15 mouse cellular contexts compared by ENCODE assay signal in the genomic region with DNA sequence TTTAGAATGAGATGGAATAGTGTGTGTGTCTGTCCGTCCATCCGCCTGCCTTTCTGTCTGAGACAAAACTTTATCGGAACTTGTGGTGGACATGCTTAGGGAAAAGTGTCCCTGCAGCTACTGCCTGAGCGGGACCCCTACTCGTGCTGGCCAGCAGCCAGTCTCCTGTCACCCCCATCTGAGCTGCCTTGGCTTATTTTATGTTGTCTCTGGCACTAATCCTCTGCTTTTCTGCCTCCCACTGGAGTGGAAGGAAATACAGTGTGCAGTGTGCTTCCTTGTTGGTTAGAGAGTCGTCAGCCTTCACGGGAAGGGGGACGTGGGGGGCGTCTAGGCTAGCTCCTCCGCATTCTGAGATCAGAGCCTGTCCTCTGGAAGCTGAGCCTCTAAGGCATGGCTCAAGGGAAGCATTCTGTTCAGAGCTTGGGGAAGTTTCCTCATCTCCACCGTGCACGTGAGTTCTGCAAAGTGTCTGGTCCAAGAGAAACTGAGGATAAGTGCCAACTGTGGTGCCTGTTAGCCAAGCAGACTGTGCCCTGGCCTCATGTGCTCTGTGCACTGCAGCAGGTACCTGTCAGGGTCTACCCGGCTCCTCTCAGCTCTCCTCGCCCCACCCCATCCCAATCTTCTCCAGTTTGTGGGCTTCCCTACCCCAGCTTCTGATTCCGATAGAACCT.
DNase-seq lines count a peak whose midpoint lies in the region; ATAC-seq lines count a peak whose summit lies in the region.
"Had no signal": no experiment of that assay in that cellular context is flagged by ENCODE, and none has a peak within 500 bp of the region (broad histone marks: within the 10 kb centered on the region; RNA-seq: fewer than 3 reads in every experiment).

No protein-coding gene starts in this region.

- H3K36me3 ChIP-seq in heart, embryonic 13.5 days, result peaks cover 29% of the 10 kb centered on the region
- 0 out of 2 replicates have a peak, but pooled peaks cover 4% of the 10 kb centered on the region for H3K36me3 ChIP-seq in midbrain, embryonic 14.5 days (ENCODE audit: control insufficient read depth, insufficient read depth, low read length)
- H3K36me3 ChIP-seq in midbrain, embryonic 16.5 days (ENCODE audit: control insufficient read depth, insufficient read depth, low read length), result no peaks in the 10 kb centered on the region

- H3K4me2 ChIP-seq in heart, embryonic 13.5 days, result no peak overlapping the region
- H3K4me2 ChIP-seq in midbrain, embryonic 14.5 days (ENCODE audit: low read length), result no peak overlapping the region
- H3K4me2 ChIP-seq in midbrain, embryonic 16.5 days (ENCODE audit: low read length), result no peak overlapping the region
- H3K4me2 ChIP-seq: liver, embryonic 12.5 days had no signal

- no peaks in the 10 kb centered on the region for H3K9me3 ChIP-seq in heart, embryonic 13.5 days
- no peaks in the 10 kb centered on the region for H3K9me3 ChIP-seq in midbrain, embryonic 14.5 days (ENCODE audit: control insufficient read depth, low read length)
- no peaks in the 10 kb centered on the region for H3K9me3 ChIP-seq in midbrain, embryonic 16.5 days (replicated peaks; ENCODE audit: control insufficient read depth, low read length, poor library complexity, severe bottlenecking)
- H3K9me3 ChIP-seq: liver, embryonic 12.5 days had no signal

- ATAC-seq in heart, embryonic 13.5 days (ENCODE audit: extremely low read depth, insufficient number of reproducible peaks, low FRiP score, low TSS enrichment), result no peak
- no peak for ATAC-seq in midbrain, embryonic 14.5 days (ENCODE audit: low FRiP score, low TSS enrichment)
- ATAC-seq in midbrain, embryonic 16.5 days, result no peak
- ATAC-seq: liver, embryonic 12.5 days had no signal

- peak overlapping the region; percentile 37; the same call in 1 of the 2 replicates for H3K9ac ChIP-seq in heart, embryonic 13.5 days
- no peak overlapping the region for H3K9ac ChIP-seq in midbrain, embryonic 14.5 days (replicated peaks; ENCODE audit: low read length)
- H3K9ac ChIP-seq in midbrain, embryonic 16.5 days (ENCODE audit: low read depth, low read length), result no peak overlapping the region
- H3K9ac ChIP-seq: liver, embryonic 12.5 days had no signal

- peak; percentile 37 for DNase-seq in adrenal gland, postnatal 10 days
- DNase-seq in adrenal gland, adult (ENCODE audit: inconsistent age in 2 of 2, low spot score in 1 of 2), result no peak
- DNase-seq in heart, adult 8-10 months (ENCODE audit: low spot score), result no peak
- peak; percentile 16 for DNase-seq in midbrain, embryonic 14.5 days
- DNase-seq in embryo, embryonic 11 days, result no peak
- DNase-seq in urinary bladder, adult 18-20 months (ENCODE audit: low spot score in 2 of 2), result no peak
- DNase-seq: cerebellum, adult 9-10 months; gastrocnemius, postnatal 36 days; heart, postnatal 14 days; lung, postnatal 10 days; right cerebral cortex, postnatal 25 days had no signal

- H3K4me3 ChIP-seq in heart, embryonic 13.5 days, result no peak overlapping the region
- H3K4me3 ChIP-seq in midbrain, embryonic 14.5 days (replicated peaks; ENCODE audit: low read depth, low read length), result no peak overlapping the region
- no peak overlapping the region for H3K4me3 ChIP-seq in midbrain, embryonic 16.5 days (ENCODE audit: low read depth, low read length)
- H3K4me3 ChIP-seq: liver, embryonic 12.5 days had no signal

- peaks cover 60% of the 10 kb centered on the region for H3K4me1 ChIP-seq in heart, embryonic 13.5 days
- H3K4me1 ChIP-seq in midbrain, embryonic 14.5 days (ENCODE audit: control insufficient read depth, insufficient read depth, low read length), result no peaks in the 10 kb centered on the region
- no peaks in the 10 kb centered on the region for H3K4me1 ChIP-seq in midbrain, embryonic 16.5 days (ENCODE audit: control insufficient read depth, insufficient read depth, low read length)

- WGBS in heart, embryonic 13.5 days, result 56% methylated on average over 15 of the region's 15 CpGs
- WGBS in midbrain, embryonic 14.5 days, result 79% methylated on average over 15 of the region's 15 CpGs
- WGBS in midbrain, embryonic 16.5 days, result 74% methylated on average over 15 of the region's 15 CpGs

- H3K27ac ChIP-seq in heart, embryonic 13.5 days (replicated peaks), result no peak overlapping the region; the same call in 1 of the 2 replicates
- H3K27ac ChIP-seq in midbrain, embryonic 14.5 days (replicated peaks; ENCODE audit: low read depth, low read length), result no peak overlapping the region
- no peak overlapping the region for H3K27ac ChIP-seq in midbrain, embryonic 16.5 days (ENCODE audit: low read length)
- H3K27ac ChIP-seq: liver, embryonic 12.5 days had no signal

- H3K27me3 ChIP-seq in heart, embryonic 13.5 days (replicated peaks), result no peaks in the 10 kb centered on the region
- H3K27me3 ChIP-seq in midbrain, embryonic 14.5 days (ENCODE audit: control insufficient read depth, insufficient read depth, low read length), result no peaks in the 10 kb centered on the region
- no peaks in the 10 kb centered on the region for H3K27me3 ChIP-seq in midbrain, embryonic 16.5 days (ENCODE audit: control insufficient read depth, insufficient read depth, low read depth, low read length)
- H3K27me3 ChIP-seq: CH12.LX; liver, embryonic 12.5 days had no signal

Comparison
In these comparisons a context has a peak if more than half of its experiments do, and no peak if none do; other contexts are left out.
1. DNase-seq: peak in adrenal gland, postnatal 10 days (single experiment) and midbrain, embryonic 14.5 days (single experiment); none in adrenal gland, adult (0 of 2), heart, adult 8-10 months (single experiment), embryo, embryonic 11 days (single experiment) and urinary bladder, adult 18-20 months (0 of 2).